ENCODE assay signal across 17 mouse cellular contexts in genomic region chr16:92140328-92140727, GRCm38 (mm10).
DNase-seq lines count a peak whose midpoint lies in the region; ATAC-seq lines count a peak whose summit lies in the region.
"Had no signal": no experiment of that assay in that cellular context is flagged by ENCODE, and none has a peak within 500 bp of the region (broad histone marks: within the 10 kb centered on the region; RNA-seq: fewer than 3 reads in every experiment).

No protein-coding gene starts in this region.

- H3K27me3 ChIP-seq in kidney, embryonic 14.5 days (ENCODE audit: control insufficient read depth, insufficient read depth, low read length), result no peaks in the 10 kb centered on the region
- H3K27me3 ChIP-seq in neural tube, embryonic 11.5 days (ENCODE audit: control insufficient read depth, insufficient read depth, low read length), result no peaks in the 10 kb centered on the region
- H3K27me3 ChIP-seq in hindbrain, embryonic 12.5 days, result no peaks in the 10 kb centered on the region
- H3K27me3 ChIP-seq: hindbrain, embryonic 15.5 days had no signal

- H3K4me2 ChIP-seq in kidney, embryonic 14.5 days (replicated peaks; ENCODE audit: low read depth, low read length), result no peak overlapping the region
- H3K4me2 ChIP-seq in neural tube, embryonic 11.5 days (ENCODE audit: low read depth), result no peak overlapping the region
- H3K4me2 ChIP-seq in hindbrain, embryonic 12.5 days (replicated peaks), result no peak overlapping the region
- H3K4me2 ChIP-seq: forebrain, embryonic 13.5 days; hindbrain, embryonic 15.5 days had no signal

- H3K9me3 ChIP-seq in kidney, embryonic 14.5 days (ENCODE audit: control insufficient read depth, low read length), result no peaks in the 10 kb centered on the region
- no peaks in the 10 kb centered on the region for H3K9me3 ChIP-seq in neural tube, embryonic 11.5 days (ENCODE audit: control insufficient read depth, low read length)
- H3K9me3 ChIP-seq in hindbrain, embryonic 12.5 days (replicated peaks), result no peaks in the 10 kb centered on the region
- H3K9me3 ChIP-seq: forebrain, embryonic 13.5 days; hindbrain, embryonic 15.5 days had no signal

- H3K36me3 ChIP-seq in kidney, embryonic 14.5 days (ENCODE audit: control insufficient read depth, insufficient read depth, low read length), result no peaks in the 10 kb centered on the region
- no peaks in the 10 kb centered on the region for H3K36me3 ChIP-seq in neural tube, embryonic 11.5 days (ENCODE audit: control insufficient read depth, insufficient read depth, low read length)
- no peaks in the 10 kb centered on the region for H3K36me3 ChIP-seq in hindbrain, embryonic 12.5 days
- H3K36me3 ChIP-seq: hindbrain, embryonic 15.5 days had no signal

- WGBS in kidney, embryonic 14.5 days, result 78% methylated on average over 9 of the region's 9 CpGs
- 69% methylated on average over 9 of the region's 9 CpGs for WGBS in neural tube, embryonic 11.5 days
- 55% methylated on average over 9 of the region's 9 CpGs for WGBS in hindbrain, embryonic 12.5 days

- no peak for DNase-seq in kidney, adult 11 months
- DNase-seq in neural tube, embryonic 11.5 days (ENCODE audit: low spot score), result no peak
- DNase-seq in neural tube, embryonic 10.5 days (ENCODE audit: extremely low spot score, low spot score), result no peak
- DNase-seq in lung, adult 18-20 months, result no peak
- no peak for DNase-seq in ovary, postnatal 10 days (ENCODE audit: low spot score)
- DNase-seq: adrenal gland, adult 2 months; cerebellum, adult 9-10 months; gastrocnemius, postnatal 36 days; kidney, adult 18-20 months; kidney, postnatal 14 days; thymus, postnatal 14 days had no signal

- H3K4me1 ChIP-seq in kidney, embryonic 14.5 days (ENCODE audit: control insufficient read depth, insufficient read depth, low read length), result 0 out of 2 replicates have a peak, but pooled peaks cover 4% of the 10 kb centered on the region
- H3K4me1 ChIP-seq in neural tube, embryonic 11.5 days (ENCODE audit: control insufficient read depth, insufficient read depth, low read length), result peaks cover 11% of the 10 kb centered on the region
- peaks cover 43% of the 10 kb centered on the region for H3K4me1 ChIP-seq in hindbrain, embryonic 12.5 days

- no peak overlapping the region for H3K9ac ChIP-seq in kidney, embryonic 14.5 days (ENCODE audit: low read depth, low read length)
- no peak overlapping the region for H3K9ac ChIP-seq in neural tube, embryonic 11.5 days (ENCODE audit: low read length)
- H3K9ac ChIP-seq in hindbrain, embryonic 12.5 days, result no peak overlapping the region
- H3K9ac ChIP-seq: forebrain, embryonic 13.5 days; hindbrain, embryonic 15.5 days; liver, embryonic 14.5 days had no signal

- no peak overlapping the region for H3K4me3 ChIP-seq in kidney, embryonic 14.5 days (ENCODE audit: low read length)
- no peak overlapping the region for H3K4me3 ChIP-seq in neural tube, embryonic 11.5 days (ENCODE audit: low read depth, low read length)
- H3K4me3 ChIP-seq in hindbrain, embryonic 12.5 days, result no peak overlapping the region
- H3K4me3 ChIP-seq: forebrain, embryonic 13.5 days; hindbrain, embryonic 15.5 days had no signal

- H3K27ac ChIP-seq in kidney, embryonic 14.5 days (ENCODE audit: low read depth, low read length), result 0 out of 2 replicates have a peak overlapping the region, but pooled peaks have one; percentile 17
- H3K27ac ChIP-seq in neural tube, embryonic 11.5 days (ENCODE audit: low read depth, low read length), result 0 out of 2 replicates have a peak overlapping the region, but pooled peaks have one; percentile 34
- H3K27ac ChIP-seq in hindbrain, embryonic 12.5 days, result peak overlapping the region; percentile 31; the same call in 1 of the 2 replicates
- H3K27ac ChIP-seq: liver, embryonic 14.5 days; macrophage had no signal

- no peak for ATAC-seq in kidney, embryonic 14.5 days (ENCODE audit: low FRiP score, low TSS enrichment)
- ATAC-seq in neural tube, embryonic 11.5 days (ENCODE audit: insufficient read depth, low FRiP score, low TSS enrichment), result no peak
- ATAC-seq in hindbrain, embryonic 12.5 days (ENCODE audit: low FRiP score), result no peak
- ATAC-seq: forebrain, embryonic 13.5 days had no signal
